Mouse (Mus musculus) skeletal muscle tissue, adult 2 months (tissue): ENCODE measurements around the gene Lrrc31.

Experiments used
- DNase-seq: peaks from one replicate; pipeline ENCODE4 v3.0.0-alpha.2; 2012; ENCODE audit warnings: low read depth, low spot score

Lrrc31 gene

DNA sequence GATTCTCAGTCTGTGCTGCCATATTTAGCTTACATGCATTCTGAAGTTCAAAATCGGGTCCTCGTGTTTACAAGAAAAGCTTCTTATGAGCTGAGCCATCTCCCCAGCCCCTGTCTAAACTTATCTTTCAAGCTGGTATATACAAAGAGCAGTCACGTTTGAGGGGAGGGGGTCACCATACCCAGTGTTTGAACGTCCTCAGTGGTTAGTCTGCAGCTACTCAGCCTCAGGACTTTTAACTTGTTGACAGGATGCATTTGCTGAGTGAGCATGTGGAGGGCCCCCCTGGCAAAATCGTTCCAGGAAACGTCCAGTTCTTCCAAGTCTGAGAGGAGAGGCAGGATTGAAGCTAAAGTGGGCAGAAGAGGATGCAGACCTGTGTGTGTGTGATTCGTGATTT lies 8.7 kb downstream of the Lrrc31 start:
- DNase-seq: no peak

DNA sequence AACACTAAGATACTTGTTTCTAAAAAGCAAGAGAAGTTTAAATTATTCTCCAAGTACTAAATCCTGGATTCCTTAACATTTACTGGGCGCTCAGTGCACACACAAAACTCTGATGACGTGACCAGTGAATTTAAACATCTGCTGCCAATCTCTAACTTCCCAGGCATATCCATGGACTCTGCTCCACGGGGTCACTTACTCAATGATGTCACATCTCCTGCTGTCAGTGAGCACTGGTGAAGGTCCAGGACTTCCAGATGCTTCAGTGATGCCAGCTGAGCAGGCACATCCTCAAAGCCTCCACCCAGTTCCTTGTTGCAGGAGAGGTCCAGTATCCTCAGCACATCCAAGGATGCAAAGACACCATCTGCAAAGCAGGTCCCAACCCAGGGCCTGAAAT lies 12.4 kb downstream of the Lrrc31 start:
- DNase-seq: no peak

DNA sequence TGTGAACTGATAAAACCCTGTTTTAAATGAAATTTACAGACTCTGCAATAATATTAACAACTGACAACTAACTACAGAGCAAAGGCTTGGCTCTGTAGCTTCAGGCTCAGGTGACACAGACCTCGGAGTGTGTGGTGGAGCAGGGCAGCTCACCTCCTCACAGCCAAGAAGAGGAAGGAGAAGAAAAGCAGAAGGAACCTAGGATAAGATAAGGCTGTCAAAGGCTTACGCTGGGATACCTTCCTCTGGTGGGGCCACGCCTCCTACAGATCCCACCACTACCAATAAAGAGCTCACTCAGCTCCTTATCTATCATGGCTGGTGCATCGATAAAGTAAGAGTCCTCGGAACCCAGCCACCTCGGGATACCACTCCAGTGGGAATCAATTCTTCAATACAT lies 16.5 kb downstream of the Lrrc31 start:
- no peak for DNase-seq

DNA sequence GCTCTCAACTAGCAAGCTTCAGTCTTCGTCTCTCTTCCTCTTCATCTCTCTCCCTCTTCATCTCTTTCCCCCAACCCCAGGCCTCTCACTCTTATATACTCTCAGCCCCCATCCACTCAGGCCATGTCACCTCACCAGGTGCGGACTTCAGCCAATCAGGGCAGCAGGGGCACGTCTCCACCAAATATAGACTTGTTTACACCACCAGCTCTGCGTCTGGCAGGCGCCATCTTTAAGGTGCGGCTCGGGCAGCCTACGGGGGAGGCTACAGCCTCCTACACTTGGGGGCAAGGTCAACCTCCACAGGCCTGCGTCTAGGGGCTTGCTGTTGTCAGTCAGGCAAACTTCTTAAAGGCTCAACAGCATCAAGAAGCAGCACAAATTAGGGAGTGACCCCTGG lies 41.2 kb downstream of the Lrrc31 start:
- DNase-seq: no peak

DNA sequence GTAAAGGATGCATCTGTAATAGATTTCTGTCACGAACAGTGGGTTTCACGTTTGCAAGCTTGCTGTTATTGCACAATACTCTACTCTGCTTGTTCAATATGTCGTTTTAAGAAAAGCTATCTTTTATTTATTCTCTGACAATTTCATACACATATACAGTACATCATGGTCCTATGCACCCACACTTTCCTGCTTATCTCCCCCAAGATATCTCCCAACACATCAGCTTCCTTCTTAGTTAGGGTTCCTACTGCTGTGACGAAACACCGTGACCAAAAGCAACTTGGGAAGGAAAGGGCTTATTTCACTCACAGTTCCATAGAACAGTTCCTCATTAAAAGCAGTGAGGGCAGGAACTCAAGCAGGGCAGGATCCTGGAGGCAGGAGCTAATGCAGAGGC lies 43.7 kb downstream of the Lrrc31 start:
- no peak for DNase-seq

DNA sequence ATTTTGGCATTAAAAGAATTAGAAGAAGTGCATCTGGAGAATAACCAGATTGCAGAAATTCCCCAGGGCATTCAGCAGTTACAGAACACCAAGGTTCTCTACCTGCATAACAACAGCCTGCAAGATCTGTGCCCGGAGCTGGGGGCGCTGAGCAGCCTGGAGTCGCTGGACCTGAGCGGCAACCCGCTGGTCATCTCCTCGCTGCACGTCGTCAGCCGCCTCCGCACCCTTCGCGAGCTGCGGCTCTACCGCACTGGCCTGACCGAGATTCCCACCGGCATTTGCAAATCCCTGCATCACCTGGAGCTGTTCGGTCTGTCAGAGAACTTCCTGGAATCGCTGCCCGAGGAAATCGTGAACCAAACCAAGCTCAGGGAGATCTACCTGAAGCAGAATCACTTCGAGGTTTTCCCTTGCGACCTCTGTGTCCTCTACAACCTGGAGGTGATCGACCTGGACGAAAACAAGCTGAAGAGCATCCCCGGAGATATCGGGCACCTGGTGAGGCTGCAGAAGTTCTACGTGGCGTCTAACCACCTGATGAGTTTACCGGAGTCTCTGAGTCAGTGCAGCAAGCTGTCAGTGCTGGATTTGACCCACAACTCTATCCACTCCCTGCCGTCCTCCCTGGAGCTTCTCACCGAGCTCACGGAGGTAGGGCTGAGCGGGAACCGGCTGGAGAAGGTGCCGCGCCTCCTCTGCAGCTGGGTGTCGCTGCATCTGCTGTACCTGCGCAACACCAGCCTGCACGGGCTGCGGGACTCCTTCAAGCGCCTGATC lies 49.4 kb downstream of the Lrrc31 start:
- no peak for DNase-seq

DNA sequence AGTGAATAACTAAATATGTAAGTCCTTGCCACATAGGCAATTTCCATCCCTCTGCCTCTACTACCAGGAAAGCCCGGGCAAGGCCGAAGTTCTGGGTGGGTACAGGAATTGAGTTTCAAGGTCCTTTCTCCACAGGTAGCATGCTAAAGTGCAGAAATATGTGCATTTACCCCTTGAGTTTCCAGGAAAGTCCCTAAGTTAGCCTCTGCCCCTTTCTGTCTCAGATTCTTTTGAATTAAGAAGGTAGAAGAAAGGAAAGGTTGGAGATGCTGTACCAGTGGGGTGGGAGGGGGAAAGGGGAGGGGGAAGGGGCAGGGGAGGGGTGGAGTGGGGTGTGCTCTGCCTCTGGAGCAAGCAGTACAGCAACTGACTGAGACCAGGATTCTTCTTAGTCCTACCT lies 51.2 kb downstream of the Lrrc31 start:
- DNase-seq: no peak

DNA sequence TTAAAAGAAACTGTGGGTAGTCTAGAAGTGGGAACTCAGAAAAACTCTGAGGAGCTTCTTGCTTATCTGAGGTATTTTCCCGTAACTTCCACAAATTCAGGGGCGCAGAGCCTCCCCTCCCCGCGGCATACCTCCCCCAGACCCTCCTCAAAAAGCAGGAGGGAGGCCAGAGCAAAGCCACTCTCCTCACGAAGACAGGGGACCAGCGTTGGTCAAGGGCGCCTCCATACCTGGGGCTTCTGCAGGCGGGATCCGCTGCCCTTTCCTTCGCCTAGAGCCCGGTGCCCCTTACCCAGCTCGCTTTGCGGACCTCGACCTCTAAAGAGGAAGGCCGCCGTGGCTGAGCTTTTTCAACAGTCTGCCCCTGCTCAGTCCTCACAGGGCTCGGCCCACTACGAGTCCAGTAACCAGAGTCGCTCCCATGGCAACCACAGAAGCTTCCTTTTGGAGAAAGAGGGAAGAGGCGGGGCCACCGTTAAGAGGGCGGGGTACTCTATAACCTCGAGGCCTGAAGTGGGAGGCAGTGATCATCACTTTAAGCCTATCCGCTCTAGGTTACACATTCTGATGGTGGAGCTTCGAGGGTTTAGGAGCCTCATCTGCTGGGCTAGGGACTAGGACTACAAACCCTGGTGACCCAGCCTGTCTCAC lies 52.1 kb downstream of the Lrrc31 start, which contains the start of gene Lrrc34:
TSS of gene Lrrc34 (minus strand) at position 430 of the 651 bp plus-strand sequence.
- DNase-seq: no peak

DNA sequence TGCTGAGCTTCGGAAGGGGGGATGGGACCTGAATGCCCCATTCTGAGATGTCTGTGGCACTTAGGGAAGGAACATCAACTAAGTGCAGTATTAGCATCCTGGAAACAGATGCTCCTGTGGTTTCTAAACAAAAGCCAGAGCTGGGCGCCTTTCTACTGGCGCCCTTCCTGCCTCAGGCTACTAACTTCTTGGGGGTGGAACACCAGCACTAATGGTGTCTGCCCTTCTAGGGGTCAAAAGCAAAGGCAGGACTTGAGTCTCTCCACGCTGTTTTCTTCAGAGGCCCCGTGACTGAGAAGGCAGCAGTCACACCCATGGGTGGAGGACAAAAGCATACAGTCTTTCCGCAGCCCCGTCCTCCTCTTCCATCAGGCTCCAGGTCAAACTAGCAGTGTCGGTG lies 52.9 kb downstream of the Lrrc31 start:
- DNase-seq: no peak

DNA sequence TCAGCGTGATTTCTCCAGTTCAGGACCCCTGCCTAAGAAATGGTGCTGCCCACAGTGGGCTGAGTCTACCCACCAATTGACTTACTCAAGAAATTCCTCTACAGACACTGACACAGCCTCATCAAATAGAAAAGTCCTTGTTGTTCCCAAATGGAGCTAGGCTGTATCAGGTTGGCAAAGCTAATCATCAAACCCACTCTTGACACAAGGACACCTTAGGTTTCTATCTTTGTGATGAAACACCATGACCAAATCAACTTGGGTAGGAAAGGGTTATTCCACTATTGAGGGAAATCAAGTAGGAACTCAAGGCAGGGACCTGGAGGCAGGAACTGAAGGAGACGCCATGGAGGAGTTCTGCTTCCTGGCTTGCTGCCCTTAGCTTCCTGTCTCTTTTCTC lies 55.4 kb downstream of the Lrrc31 start, which contains the start of gene Lrriq4:
TSS of gene Lrriq4 (plus strand) at position 301 of the 400 bp plus-strand sequence.
- no peak for DNase-seq

DNA sequence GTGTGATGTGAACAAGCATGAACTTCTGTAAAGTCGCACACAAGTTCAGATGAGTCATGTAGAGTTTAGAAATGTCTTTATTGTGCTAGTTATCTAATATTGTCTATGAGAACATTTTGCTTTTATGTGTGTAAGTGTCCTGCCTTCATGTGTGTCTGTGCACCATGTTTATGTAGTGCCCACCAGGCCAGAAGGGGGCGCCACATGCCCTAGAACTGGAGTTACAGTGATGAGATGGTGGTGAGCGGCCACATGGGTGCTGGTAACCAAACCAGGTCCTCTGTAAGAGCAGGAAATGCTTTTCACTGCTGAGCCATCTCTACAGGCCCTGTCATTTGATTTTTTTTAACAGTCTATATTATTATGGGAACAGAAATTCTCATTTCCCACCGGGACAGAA lies 64.0 kb downstream of the Lrrc31 start:
- no peak for DNase-seq

DNA sequence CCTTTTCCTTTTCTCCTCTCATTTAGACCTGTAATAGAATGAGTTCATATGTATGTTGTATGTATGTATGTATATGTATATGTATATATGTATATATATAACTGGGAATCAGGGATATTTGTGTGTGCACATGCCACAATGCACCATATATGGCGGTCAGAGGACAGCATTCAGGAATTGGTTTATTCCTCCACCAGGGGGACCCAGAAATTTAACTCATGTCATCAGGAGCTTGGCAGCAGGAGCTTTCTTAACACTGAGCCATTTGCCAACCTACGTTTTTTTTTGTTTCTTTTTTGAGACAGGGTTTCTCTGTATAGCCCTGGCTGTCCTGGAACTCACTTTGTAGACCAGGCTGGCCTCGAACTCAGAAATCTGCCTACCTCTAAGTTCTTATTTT lies 66.0 kb downstream of the Lrrc31 start:
- DNase-seq: no peak
